ENCODE assay signal across 18 mouse cellular contexts in the genomic region with DNA sequence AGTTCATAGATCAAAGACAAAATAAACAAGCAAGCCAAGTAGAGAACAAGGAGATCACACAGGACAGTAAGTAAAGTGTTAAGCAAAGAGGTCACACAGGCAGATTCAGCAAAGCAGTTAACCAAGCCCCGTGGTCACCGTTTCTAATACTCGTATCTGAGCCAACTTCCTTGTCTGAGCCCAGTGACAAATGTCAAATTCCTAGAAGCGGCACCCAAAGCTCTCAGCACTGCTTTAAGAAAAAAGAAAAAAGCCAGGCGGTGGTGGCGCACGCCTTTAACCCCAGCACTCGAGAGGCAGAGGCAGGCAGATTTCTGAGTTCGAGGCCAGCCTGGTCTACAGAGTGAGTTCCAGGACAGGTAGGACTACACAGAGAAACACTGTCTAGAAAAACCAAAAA. TPM values are rescaled to one million over a fixed set of nuclear protein-coding genes. Genes with fewer than 3 reads are reported as not detected.
"Had no signal": no experiment of that assay in that cellular context is flagged by ENCODE, and none has a peak within 500 bp of the region (broad histone marks: within the 10 kb centered on the region; RNA-seq: fewer than 3 reads in every experiment).

No protein-coding gene starts in this region.

- DNase-seq: liver, postnatal 0 days; lung, adult 2 months; right cerebral cortex, postnatal 14 days; thymus, adult 2 months; thymus, postnatal 25 days; thymus, postnatal 4 days had no signal

RNA-seq across cellular contexts. Expression of a gene that starts 15.7 kb away (rescaled TPM):
- polyA plus RNA-seq: lung, postnatal 0 days; midbrain, postnatal 0 days had no signal

RNA-seq across cellular contexts. Expression of a gene that starts 56.5 kb away (rescaled TPM):
- total RNA-seq: megakaryocyte progenitor cell, adult 5-6 weeks; monocyte, adult 5-6 weeks had no signal
- polyA plus RNA-seq: liver, embryonic 15.5 days; liver, postnatal 0 days; lung, embryonic 15.5 days; lung, postnatal 0 days; macrophage; midbrain, embryonic 11.5 days; midbrain, embryonic 13.5 days; midbrain, embryonic 15.5 days; midbrain, postnatal 0 days; neural tube, embryonic 12.5 days; neural tube, embryonic 14.5 days had no signal
